10 mouse cellular contexts compared by ENCODE assay signal in genomic region chr14:30291389-30292134, GRCm38 (mm10).
DNase-seq lines count a peak whose midpoint lies in the region; ATAC-seq and TF ChIP-seq lines count a peak whose summit lies in the region.
"Had no signal": no experiment of that assay in that cellular context is flagged by ENCODE, and none has a peak within 500 bp of the region (broad histone marks: within the 10 kb centered on the region; RNA-seq: fewer than 3 reads in every experiment).

No protein-coding gene starts in this region.

- peaks cover 3% of the 10 kb centered on the region; the same call in 1 of the 2 replicates for H3K4me1 ChIP-seq in heart, embryonic 16.5 days (ENCODE audit: control insufficient read depth, insufficient read depth, low read length)
- H3K4me1 ChIP-seq in neural tube, embryonic 14.5 days (ENCODE audit: control insufficient read depth, insufficient read depth, low read length), result no peaks in the 10 kb centered on the region
- H3K4me1 ChIP-seq in forebrain, postnatal 0 days (ENCODE audit: insufficient read depth), result no peaks in the 10 kb centered on the region

- intact Hi-C loops in heart, postnatal 36 days (cut with DNase I), result no loop called here

- H3K9me3 ChIP-seq in heart, embryonic 16.5 days (replicated peaks; ENCODE audit: control insufficient read depth, low read length), result no peaks in the 10 kb centered on the region
- no peaks in the 10 kb centered on the region for H3K9me3 ChIP-seq in neural tube, embryonic 14.5 days (ENCODE audit: control insufficient read depth, low read length)
- H3K9me3 ChIP-seq in forebrain, postnatal 0 days (ENCODE audit: low read length), result no peaks in the 10 kb centered on the region
- H3K9me3 ChIP-seq: embryonic facial prominence, embryonic 12.5 days; stomach, embryonic 15.5 days had no signal

- TF ChIP-seq CTCF in forebrain, postnatal 0 days (IDR thresholded peaks at IDR 0.05; ENCODE audit: low read depth), result no peak

- H3K4me3 ChIP-seq in heart, embryonic 16.5 days (ENCODE audit: low read length), result no peak overlapping the region
- no peak overlapping the region for H3K4me3 ChIP-seq in neural tube, embryonic 14.5 days (ENCODE audit: low read depth, low read length)
- H3K4me3 ChIP-seq in forebrain, postnatal 0 days (ENCODE audit: low read depth, low read length), result no peak overlapping the region
- H3K4me3 ChIP-seq: embryonic facial prominence, embryonic 12.5 days; stomach, embryonic 15.5 days had no signal

- ATAC-seq in heart, embryonic 16.5 days (replicated peaks; ENCODE audit: extremely low read depth, insufficient read depth, low FRiP score), result peak; percentile 69
- peak; percentile 68; the same call in 1 of the 2 replicates for ATAC-seq in neural tube, embryonic 14.5 days (ENCODE audit: low read depth)
- ATAC-seq in neutrophil, adult 5-6 weeks (ENCODE audit: extremely low read depth, insufficient number of reproducible peaks, low FRiP score, poor library complexity, severe bottlenecking), result peak; percentile 89; the same call in 1 of the 2 replicates
- no peak; the same call in 1 of the 2 replicates for ATAC-seq in forebrain, postnatal 0 days

- H3K27ac ChIP-seq in heart, embryonic 16.5 days (ENCODE audit: low read length), result no peak overlapping the region
- no peak overlapping the region for H3K27ac ChIP-seq in neural tube, embryonic 14.5 days (ENCODE audit: low read depth, low read length)
- H3K27ac ChIP-seq in forebrain, postnatal 0 days (ENCODE audit: low read depth, low read length), result no peak overlapping the region
- H3K27ac ChIP-seq: embryonic facial prominence, embryonic 12.5 days; stomach, embryonic 15.5 days had no signal

- WGBS in heart, embryonic 16.5 days, result 50% methylated on average over 9 of the region's 9 CpGs
- 62% methylated on average over 9 of the region's 9 CpGs for WGBS in neural tube, embryonic 14.5 days
- WGBS in forebrain, postnatal 0 days, result 53% methylated on average over 9 of the region's 9 CpGs

- no peak for DNase-seq in heart, postnatal 36 days
- DNase-seq in neural tube, embryonic 10.5 days (ENCODE audit: extremely low spot score, low spot score), result no peak
- DNase-seq in thymus, postnatal 25 days, result peak; percentile 71
- DNase-seq in forebrain, postnatal 0 days, result no peak
- DNase-seq in kidney, postnatal 14 days, result no peak

- no peak overlapping the region for H3K9ac ChIP-seq in heart, embryonic 16.5 days (ENCODE audit: low read length)
- no peak overlapping the region for H3K9ac ChIP-seq in neural tube, embryonic 14.5 days (replicated peaks; ENCODE audit: low read depth, low read length)
- no peak overlapping the region for H3K9ac ChIP-seq in forebrain, postnatal 0 days
- H3K9ac ChIP-seq: embryonic facial prominence, embryonic 12.5 days; stomach, embryonic 15.5 days had no signal

- H3K36me3 ChIP-seq in heart, embryonic 16.5 days (ENCODE audit: control insufficient read depth, insufficient read depth), result no peaks in the 10 kb centered on the region
- no peaks in the 10 kb centered on the region for H3K36me3 ChIP-seq in neural tube, embryonic 14.5 days (ENCODE audit: control insufficient read depth, insufficient read depth, low read length)
- H3K36me3 ChIP-seq in forebrain, postnatal 0 days (ENCODE audit: insufficient read depth), result no peaks in the 10 kb centered on the region
- H3K36me3 ChIP-seq: embryonic facial prominence, embryonic 12.5 days; stomach, embryonic 15.5 days had no signal

- H3K4me2 ChIP-seq in heart, embryonic 16.5 days (ENCODE audit: low read depth, low read length), result no peak overlapping the region
- no peak overlapping the region for H3K4me2 ChIP-seq in neural tube, embryonic 14.5 days (ENCODE audit: low read depth, low read length)
- no peak overlapping the region for H3K4me2 ChIP-seq in forebrain, postnatal 0 days (ENCODE audit: low read depth)
- H3K4me2 ChIP-seq: embryonic facial prominence, embryonic 12.5 days; stomach, embryonic 15.5 days had no signal

- no peaks in the 10 kb centered on the region for H3K27me3 ChIP-seq in heart, embryonic 16.5 days (ENCODE audit: control insufficient read depth, insufficient read depth, low read length)
- H3K27me3 ChIP-seq in neural tube, embryonic 14.5 days (ENCODE audit: control insufficient read depth, insufficient read depth, low read length), result no peaks in the 10 kb centered on the region
- H3K27me3 ChIP-seq in forebrain, postnatal 0 days (ENCODE audit: insufficient read depth, low read length), result no peaks in the 10 kb centered on the region
- H3K27me3 ChIP-seq: embryonic facial prominence, embryonic 12.5 days; stomach, embryonic 15.5 days had no signal
